Mouse (Mus musculus): ENCODE data around the gene Lpin1. TPM values are rescaled to one million over a fixed set of nuclear protein-coding genes. Genes with fewer than 3 reads are reported as not detected.

Lpin1 gene
- polyA plus RNA-seq (2015; fragmentation: Nextera tagmentation; extraction: Ambion mirVana), result 4.9 and 6.0 TPM in 2 replicates

DNA sequence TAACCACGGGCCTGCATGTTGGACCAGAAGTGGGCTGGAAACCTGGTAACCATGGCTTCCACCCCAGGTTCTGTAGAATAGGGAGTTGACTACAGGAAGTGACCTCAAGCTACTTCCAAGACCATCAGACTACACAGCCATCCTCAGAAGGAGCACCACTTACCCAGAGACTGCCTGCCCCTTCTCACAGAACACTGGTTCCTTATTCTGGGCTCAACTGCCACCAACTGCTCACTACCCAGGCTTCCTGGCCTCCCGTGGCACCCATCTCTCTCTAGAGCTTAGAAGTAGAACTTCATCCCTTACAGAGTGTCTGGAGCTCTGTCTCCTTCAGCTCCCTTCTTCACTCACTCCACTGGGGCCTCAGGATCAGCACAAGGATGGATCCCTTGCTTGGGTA lies at the start of gene Lpin1:
TSS of gene Lpin1 (minus strand) at position 31 of the 400 bp plus-strand sequence.
- H3K4me3 ChIP-seq, result no peak within 1 kb of the TSS
- no peaks in the 10 kb centered on the region for H3K36me3 ChIP-seq
- no peak within 1 kb of the TSS for H3K27ac ChIP-seq (replicated peaks)
- no peak within 1 kb of the TSS for H3K9ac ChIP-seq
- no peak for ATAC-seq (ENCODE audit: extremely low read depth, insufficient number of reproducible peaks, low FRiP score, low TSS enrichment)
- H3K4me2 ChIP-seq, result no peak within 1 kb of the TSS
- no peaks in the 10 kb centered on the region for H3K27me3 ChIP-seq (replicated peaks)
- 76% methylated on average over 2 of the region's 2 CpGs for WGBS
- no peaks in the 10 kb centered on the region for H3K4me1 ChIP-seq
- peaks cover 5% of the 10 kb centered on the region; the same call in 1 of the 2 replicates for H3K9me3 ChIP-seq

DNA sequence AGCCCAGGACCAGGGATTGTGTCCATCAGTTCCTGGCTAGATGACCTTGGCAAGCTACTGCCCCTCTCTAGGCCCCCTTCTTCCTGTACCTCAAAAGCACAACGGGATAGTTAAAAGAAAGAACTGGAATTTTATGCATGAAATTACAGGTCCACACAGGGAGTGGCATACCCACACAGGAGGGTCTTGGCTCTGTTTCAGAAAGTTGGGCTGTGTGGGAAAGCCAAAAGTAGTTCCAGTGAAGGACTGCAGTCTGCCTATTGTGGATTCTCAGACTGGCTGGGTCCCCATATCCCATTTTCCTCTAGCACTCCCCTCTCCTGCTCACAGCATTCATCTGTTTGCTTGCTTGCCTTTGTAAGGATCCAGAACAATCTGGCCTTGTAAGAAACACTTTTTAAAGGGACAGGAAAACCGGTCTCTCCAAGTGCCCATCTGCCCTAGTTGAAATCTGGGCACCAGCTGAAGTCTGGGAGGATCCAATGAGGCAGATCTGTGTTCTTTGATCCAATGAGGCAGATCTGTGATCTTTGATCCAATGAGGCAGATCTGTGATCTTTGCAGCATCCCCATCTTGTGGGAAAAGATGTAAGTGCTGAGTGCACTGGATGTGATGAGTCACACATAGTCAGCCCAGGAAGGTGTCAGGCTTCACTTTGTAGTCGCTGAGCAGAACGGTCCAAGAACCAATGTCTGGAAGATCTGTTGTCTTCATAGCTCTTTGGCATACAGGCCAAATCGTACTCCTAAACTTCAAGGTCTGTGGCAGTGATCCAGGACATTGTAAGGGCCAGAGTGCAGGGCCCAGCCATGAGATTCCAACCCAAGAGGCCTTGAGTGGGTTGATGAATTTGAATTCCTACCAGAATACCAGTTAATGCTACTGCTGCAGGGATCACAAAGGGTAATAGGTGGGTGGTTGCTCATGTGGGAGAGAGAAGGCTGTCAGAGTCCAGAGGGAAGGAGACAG lies 46.4 kb upstream of the Lpin1 start:
- H3K4me1 ChIP-seq, result peaks cover 8% of the 10 kb centered on the region

DNA sequence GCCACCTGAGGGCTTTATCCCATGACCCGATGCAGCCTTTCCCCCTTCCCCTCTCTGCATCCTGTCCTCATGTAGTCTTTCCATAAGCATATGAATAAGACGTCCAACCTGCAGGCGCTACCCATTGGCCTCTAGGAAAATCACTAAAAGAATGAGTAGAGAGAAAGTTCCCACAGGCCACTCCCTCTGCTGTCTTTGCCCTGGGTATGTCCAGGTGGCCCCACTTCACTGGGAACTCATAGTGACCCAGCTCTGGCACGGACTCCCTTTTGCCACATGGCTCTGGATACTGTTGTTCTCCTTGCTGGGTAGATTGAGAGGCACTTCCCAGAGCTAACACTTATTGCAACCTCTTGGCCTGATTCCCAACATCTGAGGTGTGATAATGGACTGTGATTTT lies 44.8 kb upstream of the Lpin1 start:
- Histone ChIP-seq H3K27me3 (replicated peaks) (peaks cover 60% of the 10 kb centered on the region), H3K27ac (replicated peaks) (no peak overlapping the region), H3K9ac (no peak overlapping the region), H3K36me3 (no peaks in the 10 kb centered on the region), H3K4me1 (peaks cover 8% of the 10 kb centered on the region), H3K4me3 (no peak overlapping the region), H3K9me3 (no peaks in the 10 kb centered on the region), H3K4me2 (no peak overlapping the region)
- WGBS, result 67% methylated on average over 4 of the region's 4 CpGs
- ATAC-seq (ENCODE audit: extremely low read depth, insufficient number of reproducible peaks, low FRiP score, low TSS enrichment), result no peak

More for the DNA sequence above, 46.4 kb upstream of the Lpin1 start:
- no peak for ATAC-seq (ENCODE audit: extremely low read depth, insufficient number of reproducible peaks, low FRiP score, low TSS enrichment)
- Histone ChIP-seq H3K9ac (no peak overlapping the region), H3K4me3 (no peak overlapping the region), H3K9me3 (no peaks in the 10 kb centered on the region), H3K4me2 (no peak overlapping the region), H3K36me3 (no peaks in the 10 kb centered on the region), H3K27ac (replicated peaks) (no peak overlapping the region), H3K27me3 (replicated peaks) (peaks cover 53% of the 10 kb centered on the region)
- 65% methylated on average over 5 of the region's 5 CpGs for WGBS

DNA sequence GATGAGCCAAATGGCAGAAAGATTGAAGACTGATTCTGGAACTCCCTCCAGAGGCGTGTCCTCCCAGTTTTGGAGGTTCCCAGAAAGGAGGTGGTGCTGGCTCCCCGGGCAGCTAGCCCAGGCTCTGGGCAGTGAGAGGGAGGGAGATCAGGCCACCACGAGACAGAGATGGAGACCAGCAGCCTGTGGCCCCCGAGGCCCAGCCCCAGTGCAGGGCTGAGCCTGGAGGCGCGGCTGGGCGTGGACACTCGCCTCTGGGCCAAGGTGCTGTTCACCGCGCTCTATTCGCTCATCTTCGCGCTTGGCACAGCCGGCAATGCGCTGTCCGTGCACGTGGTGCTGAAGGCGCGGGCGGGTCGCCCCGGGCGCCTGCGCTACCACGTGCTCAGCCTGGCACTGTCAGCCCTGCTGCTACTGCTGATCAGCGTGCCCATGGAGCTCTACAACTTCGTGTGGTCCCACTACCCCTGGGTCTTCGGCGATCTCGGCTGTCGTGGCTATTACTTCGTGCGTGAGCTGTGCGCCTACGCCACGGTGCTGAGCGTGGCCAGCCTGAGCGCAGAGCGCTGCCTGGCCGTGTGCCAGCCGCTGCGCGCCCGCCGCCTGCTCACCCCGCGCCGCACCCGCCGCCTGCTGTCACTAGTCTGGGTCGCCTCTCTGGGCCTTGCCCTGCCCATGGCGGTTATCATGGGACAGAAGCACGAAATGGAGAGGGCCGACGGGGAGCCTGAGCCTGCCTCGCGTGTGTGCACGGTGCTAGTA lies 42.7 kb upstream of the Lpin1 start, which contains the start of gene Ntsr2:
TSS of gene Ntsr2 (plus strand) at position 51 of the 762 bp plus-strand sequence.
- H3K4me3 ChIP-seq, result peak within 1 kb of the TSS; percentile 45
- H3K4me2 ChIP-seq, result peak within 1 kb of the TSS; percentile 73
- H3K9ac ChIP-seq, result no peak within 1 kb of the TSS
- no peaks in the 10 kb centered on the region for H3K36me3 ChIP-seq
- 4% methylated on average over 58 of the region's 58 CpGs for WGBS
- no peak within 1 kb of the TSS for H3K27ac ChIP-seq (replicated peaks)
- peaks cover 25% of the 10 kb centered on the region for H3K4me1 ChIP-seq
- H3K9me3 ChIP-seq, result no peaks in the 10 kb centered on the region
- peak; percentile 48; the same call in 1 of the 2 replicates for ATAC-seq (ENCODE audit: extremely low read depth, insufficient number of reproducible peaks, low FRiP score, low TSS enrichment)
- H3K27me3 ChIP-seq (replicated peaks), result peaks cover 60% of the 10 kb centered on the region

DNA sequence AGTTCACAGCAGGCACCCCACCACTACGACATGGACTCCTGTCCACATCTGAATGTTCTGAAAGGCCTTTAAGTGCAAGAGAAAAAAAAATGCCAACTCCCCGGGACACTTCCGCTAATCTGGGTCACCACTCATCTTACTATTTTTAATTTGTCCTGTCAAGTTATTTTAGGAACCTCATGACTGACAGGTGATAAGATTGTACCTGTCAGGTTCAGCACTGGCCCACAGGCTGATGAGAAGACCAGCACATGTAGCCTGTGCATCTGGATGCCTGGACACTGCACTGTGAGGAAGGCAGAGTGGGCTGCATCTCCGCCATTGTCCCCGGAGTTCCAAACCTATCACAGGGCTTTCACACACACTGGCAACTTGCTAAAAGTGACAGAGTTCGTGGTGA lies 39.1 kb upstream of the Lpin1 start:
- Histone ChIP-seq H3K9ac (no peak overlapping the region), H3K4me2 (peak overlapping the region; percentile 15), H3K4me1 (peaks cover 25% of the 10 kb centered on the region), H3K36me3 (no peaks in the 10 kb centered on the region), H3K9me3 (no peaks in the 10 kb centered on the region), H3K27me3 (replicated peaks) (peaks cover 33% of the 10 kb centered on the region), H3K4me3 (no peak overlapping the region), H3K27ac (replicated peaks) (peak overlapping the region; percentile 80)
- no peak for ATAC-seq (ENCODE audit: extremely low read depth, insufficient number of reproducible peaks, low FRiP score, low TSS enrichment)
- 51% methylated on average over 6 of the region's 6 CpGs for whole genome bisulfite sequencing

DNA sequence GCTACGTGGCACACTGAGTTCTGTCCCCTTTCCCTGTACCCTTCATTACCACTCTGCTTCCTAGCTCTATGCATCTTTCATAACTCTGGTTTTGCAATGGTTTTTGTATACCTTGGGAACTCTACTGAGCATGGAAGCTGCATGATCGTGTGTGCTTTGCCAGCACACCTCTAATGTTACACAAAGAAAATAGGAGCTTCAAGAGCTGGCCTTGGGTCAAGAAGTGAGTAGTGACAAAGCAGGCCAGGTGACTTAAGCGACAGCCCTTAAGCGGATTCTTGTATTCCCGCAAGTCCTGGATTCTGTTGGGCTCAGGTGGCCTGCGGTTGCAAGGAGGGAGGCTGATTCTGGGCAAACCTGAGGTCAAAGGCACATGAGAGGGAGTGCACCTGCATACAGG lies 37.5 kb upstream of the Lpin1 start:
- no peaks in the 10 kb centered on the region for H3K9me3 ChIP-seq
- H3K4me2 ChIP-seq, result no peak overlapping the region
- WGBS, result 84% methylated on average over 6 of the region's 6 CpGs
- no peak overlapping the region for H3K9ac ChIP-seq
- H3K36me3 ChIP-seq, result no peaks in the 10 kb centered on the region
- H3K4me3 ChIP-seq, result no peak overlapping the region
- peaks cover 18% of the 10 kb centered on the region for H3K27me3 ChIP-seq (replicated peaks)
- no peak overlapping the region for H3K27ac ChIP-seq (replicated peaks)
- no peak for ATAC-seq (ENCODE audit: extremely low read depth, insufficient number of reproducible peaks, low FRiP score, low TSS enrichment)
- peaks cover 32% of the 10 kb centered on the region for H3K4me1 ChIP-seq

DNA sequence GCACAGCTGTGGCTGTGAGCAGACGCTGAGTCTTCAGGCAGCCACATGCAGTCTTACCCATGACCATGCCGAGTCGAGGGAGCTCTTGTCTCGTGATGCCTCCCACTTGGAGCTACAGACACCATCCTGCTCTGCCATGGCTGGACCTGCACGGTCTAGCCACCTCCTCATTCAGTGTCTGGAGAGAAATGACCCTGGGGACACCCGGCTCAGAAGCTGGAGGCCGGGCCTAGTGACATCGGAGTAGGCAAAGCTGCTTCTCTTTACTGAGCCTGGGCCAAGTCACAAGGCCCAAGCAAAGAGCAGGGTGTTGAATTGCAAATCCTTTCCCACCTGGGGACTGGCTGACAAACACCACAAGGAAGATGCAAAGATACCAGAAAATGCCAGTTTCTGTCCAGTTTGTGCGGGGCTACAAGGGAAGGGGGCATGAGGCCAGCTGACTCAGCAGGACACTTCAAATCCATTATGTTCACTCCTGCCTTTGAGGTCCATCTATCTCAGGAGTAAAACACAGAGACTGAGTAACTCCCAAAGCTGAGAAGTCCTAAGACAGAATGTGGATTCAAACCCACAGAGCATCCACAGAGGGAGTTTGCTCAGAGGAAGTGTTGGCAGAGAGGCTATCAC lies 36.1 kb upstream of the Lpin1 start:
- H3K4me1 ChIP-seq, result peaks cover 31% of the 10 kb centered on the region
- H3K4me3 ChIP-seq, result no peak overlapping the region
- H3K27ac ChIP-seq (replicated peaks), result no peak overlapping the region
- no peak overlapping the region for H3K4me2 ChIP-seq
- H3K9me3 ChIP-seq, result no peaks in the 10 kb centered on the region
- H3K9ac ChIP-seq, result no peak overlapping the region
- H3K36me3 ChIP-seq, result no peaks in the 10 kb centered on the region
- 49% methylated on average over 9 of the region's 9 CpGs for WGBS
- H3K27me3 ChIP-seq (replicated peaks), result peaks cover 4% of the 10 kb centered on the region; the same call in 1 of the 2 replicates
- no peak for ATAC-seq (ENCODE audit: extremely low read depth, insufficient number of reproducible peaks, low FRiP score, low TSS enrichment)

DNA sequence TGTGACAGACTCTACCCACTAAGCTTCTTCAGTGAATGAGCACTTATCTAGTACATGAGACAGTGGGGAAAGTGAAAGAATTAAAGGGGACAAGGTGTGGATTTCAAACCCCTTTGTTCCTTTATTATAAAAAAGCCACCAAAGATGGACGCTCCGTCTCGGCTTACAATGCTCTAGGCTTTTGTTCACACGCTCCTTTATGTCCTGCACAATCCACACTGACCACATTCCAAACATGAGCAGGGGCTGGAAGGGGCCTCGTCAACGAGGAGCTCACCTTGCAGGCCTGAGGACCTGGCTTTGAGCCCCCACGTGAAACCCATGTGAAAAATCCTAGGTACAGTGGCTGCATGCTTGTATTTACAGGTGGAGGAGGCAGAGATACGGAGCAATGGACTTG lies 33.9 kb upstream of the Lpin1 start:
- no peaks in the 10 kb centered on the region for H3K27me3 ChIP-seq (replicated peaks)
- peaks cover 22% of the 10 kb centered on the region for H3K4me1 ChIP-seq
- no peaks in the 10 kb centered on the region for H3K36me3 ChIP-seq
- no peak overlapping the region for H3K4me3 ChIP-seq
- no peak overlapping the region for H3K9ac ChIP-seq
- H3K27ac ChIP-seq (replicated peaks), result no peak overlapping the region
- no peak overlapping the region for H3K4me2 ChIP-seq
- WGBS, result 56% methylated on average over 8 of the region's 8 CpGs
- H3K9me3 ChIP-seq, result no peaks in the 10 kb centered on the region
- no peak for ATAC-seq (ENCODE audit: extremely low read depth, insufficient number of reproducible peaks, low FRiP score, low TSS enrichment)

DNA sequence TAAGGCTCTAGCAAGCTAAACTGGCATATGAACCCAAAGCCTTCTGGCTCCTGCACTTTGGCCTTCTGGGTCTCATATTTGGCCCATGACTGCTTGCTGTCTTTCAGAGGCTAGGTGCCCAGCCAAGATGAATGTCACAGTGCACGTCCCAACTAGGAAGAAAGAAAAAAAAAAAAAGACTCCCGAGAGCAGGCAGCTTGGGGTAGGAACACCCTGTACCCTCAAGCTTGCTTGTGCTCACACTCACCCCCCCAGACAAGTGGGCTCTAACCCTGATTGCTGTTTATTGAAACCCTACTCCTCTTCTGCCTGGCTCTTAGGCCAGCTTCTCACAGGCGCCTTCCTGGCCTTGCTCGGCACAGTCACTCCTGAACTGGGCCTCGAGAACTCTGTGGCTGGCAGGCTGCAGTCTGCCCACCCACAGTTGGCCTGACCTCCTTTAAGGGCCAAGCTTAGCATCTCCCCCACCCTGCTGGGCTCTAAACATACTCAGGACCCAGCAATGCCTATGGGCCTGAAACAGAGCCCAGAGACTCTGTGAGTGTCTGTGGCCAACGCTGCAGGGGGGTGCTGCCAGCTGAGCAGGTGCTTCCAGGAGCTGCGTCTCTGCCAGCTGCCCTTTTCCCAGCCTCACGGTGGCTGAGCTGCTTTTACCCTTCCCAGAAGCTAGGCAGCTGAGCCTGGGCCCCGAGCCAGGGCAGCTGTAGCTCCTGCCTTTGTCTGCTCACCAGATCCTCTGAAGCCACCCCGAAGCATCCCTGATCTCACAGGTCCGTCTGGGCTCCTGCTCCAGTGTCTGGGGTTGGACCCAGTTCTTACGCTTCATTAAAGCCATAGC lies 33.0 kb upstream of the Lpin1 start:
- H3K27ac ChIP-seq (replicated peaks), result peak overlapping the region; percentile 64
- H3K36me3 ChIP-seq, result no peaks in the 10 kb centered on the region
- H3K4me1 ChIP-seq, result peaks cover 23% of the 10 kb centered on the region
- H3K9me3 ChIP-seq, result no peaks in the 10 kb centered on the region
- peak overlapping the region; percentile 41; the same call in 1 of the 2 replicates for H3K9ac ChIP-seq
- 49% methylated on average over 12 of the region's 12 CpGs for WGBS
- no peaks in the 10 kb centered on the region for H3K27me3 ChIP-seq (replicated peaks)
- no peak overlapping the region for H3K4me3 ChIP-seq
- H3K4me2 ChIP-seq, result no peak overlapping the region
- ATAC-seq (ENCODE audit: extremely low read depth, insufficient number of reproducible peaks, low FRiP score, low TSS enrichment), result no peak

DNA sequence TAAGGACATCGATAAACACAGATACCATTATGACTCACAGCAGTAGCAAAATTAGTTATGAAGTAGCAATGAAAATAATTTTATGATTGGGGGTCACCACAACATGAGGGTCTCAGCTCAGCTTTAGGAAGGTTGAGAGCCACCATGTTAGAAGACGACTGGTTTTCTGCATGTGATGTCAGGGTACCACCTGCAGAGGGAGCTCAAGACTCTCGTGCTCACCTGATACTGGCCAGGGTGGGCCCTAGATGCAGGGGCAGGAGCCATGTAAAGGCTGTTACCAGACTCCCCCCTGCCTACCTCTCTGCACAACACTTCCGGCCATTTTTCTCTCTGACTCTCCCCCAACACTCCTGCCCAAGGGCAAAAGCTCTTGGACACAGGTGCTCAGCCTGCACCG lies 31.2 kb upstream of the Lpin1 start:
- Histone ChIP-seq H3K4me1 (peaks cover 26% of the 10 kb centered on the region), H3K9ac (no peak overlapping the region), H3K4me2 (no peak overlapping the region), H3K9me3 (no peaks in the 10 kb centered on the region), H3K27me3 (replicated peaks) (no peaks in the 10 kb centered on the region), H3K27ac (replicated peaks) (no peak overlapping the region), H3K4me3 (no peak overlapping the region), H3K36me3 (no peaks in the 10 kb centered on the region)
- ATAC-seq (ENCODE audit: extremely low read depth, insufficient number of reproducible peaks, low FRiP score, low TSS enrichment), result no peak
- 55% methylated on average over 5 of the region's 5 CpGs for WGBS

Measured in heart, embryonic 13.5 days (tissue).